Mouse (Mus musculus) left cerebral cortex, postnatal 14 days (tissue): ENCODE data around the gene Ccn5. TPM values are rescaled to one million over a fixed set of nuclear protein-coding genes. Genes with fewer than 3 reads are reported as not detected.
A peak's percentile ranks its signal among the peaks of the same experiment; 100 is the strongest.

Experiments
- DNase-seq, 2 experiments: peaks; one replicate each; pipeline ENCODE4 v3.0.0; 2021 to 2022; ENCODE audit warnings: low spot score in 2 of 2, mixed read lengths in 1 of 2
- intact Hi-C: fragments of 180-260 bp; cut with DNase I; formaldehyde crosslinking; loops from one replicate; pipeline ENCODE4 v1.15.1; 2025
- total RNA-seq, 2 experiments: library from RNA; stranded (reverse); gene quantifications; 2 replicates each; pipeline ENCODE4 v1.2.3; 2021

The Ccn5 gene
- total RNA-seq, 2 experiments from 2014 or later = 0.25 TPM; not detected in 1

DNA sequence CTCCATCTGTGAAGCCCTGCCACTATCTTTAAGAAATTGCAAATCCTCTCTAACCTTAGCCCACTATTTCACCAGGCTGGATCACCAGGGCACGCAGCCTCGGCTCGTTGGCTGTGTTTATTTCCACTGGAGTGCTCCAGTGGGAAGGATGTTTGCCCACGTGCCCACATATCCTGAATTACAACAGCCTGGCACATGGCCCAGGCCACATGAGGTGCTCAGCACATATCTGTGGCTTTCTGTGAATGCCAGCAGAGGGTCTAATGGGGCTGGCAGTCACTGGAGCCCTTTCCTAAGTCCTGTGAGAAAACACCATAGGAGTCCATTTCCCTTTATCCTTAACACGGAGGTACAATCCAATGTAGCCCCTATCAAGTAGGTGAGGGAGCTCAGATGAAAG lies 5.8 kb downstream of the Ccn5 start:
- no peak for DNase-seq
- intact Hi-C loops = loop anchor here (10.0 kb wide), 1 partner anchor 292 kb away; no protein-coding TSS in a partner anchor

DNA sequence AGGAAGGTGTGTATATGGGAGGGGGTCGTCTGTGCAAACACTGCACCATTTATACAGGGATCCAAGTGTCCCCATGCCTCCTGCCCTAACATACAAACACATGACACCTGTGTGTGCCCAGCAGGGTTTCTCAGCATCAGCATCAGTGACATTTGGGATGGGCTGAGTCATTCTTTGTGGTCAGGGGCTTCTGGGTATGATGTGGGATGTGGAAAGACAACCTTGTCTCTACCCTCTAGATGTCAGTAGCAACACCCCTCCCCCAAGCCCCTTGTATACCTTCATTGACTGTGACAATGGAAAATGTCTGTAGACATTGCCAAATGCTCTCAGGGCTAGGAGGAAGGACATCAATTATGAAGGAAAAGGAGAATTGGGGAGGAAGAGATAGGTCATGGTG lies 10.5 kb downstream of the Ccn5 start:
- intact Hi-C loops = loop anchor here (10.0 kb wide), 1 partner anchor 46 kb away; no protein-coding TSS in a partner anchor
- no peak for DNase-seq

DNA sequence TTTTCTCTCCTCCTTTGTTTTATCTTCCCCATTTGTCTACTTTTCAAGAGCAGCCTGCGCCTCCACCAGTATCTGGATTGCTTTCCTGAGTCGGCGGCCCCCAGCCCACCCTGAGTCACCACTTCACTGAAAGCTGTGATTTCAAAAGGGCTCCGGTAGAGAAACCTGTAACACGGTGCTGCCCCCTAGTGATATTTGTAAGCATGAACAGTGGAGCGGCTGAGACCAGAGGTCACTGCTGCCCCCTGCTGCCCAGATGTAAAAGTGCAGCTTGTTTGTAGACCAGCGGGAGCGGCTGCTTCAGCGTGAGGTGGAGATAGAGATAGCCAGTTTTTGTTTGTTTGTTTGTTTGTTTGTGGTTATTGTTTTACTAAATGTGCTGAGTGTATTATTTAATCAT lies 17.4 kb downstream of the Ccn5 start:
- peak; percentile 90 for DNase-seq
- intact Hi-C loops = loop anchor here (10.0 kb wide), 1 partner anchor 53 kb away; no protein-coding TSS in a partner anchor

GRCm38 (mm10) chr2:163839519-163839918 lies 18.9 kb downstream of the Ccn5 start:
- DNase-seq = no peak
- intact Hi-C loops = loop anchor here (10.0 kb wide), 1 partner anchor 55 kb away; no protein-coding TSS in a partner anchor

DNA sequence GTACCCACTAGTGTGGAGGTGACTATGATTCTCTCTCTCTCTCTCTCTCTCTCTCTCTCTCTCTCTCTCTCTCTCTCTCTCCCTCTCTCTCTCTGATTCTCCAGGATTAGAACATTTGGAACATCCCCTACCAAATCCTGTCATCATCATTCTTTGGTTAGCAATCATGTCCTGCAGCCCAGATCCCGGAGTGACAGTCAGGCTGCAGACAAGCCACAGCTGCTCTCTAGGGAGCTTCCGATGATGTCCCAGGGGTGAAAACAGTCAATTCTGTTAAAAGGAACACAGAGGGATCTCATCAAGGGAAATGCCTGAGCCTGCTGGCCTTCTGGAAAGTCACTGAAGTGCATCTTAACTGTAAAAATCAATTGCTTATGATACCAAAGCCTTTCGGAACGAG lies 21.4 kb downstream of the Ccn5 start:
- intact Hi-C loops = no loop called here
- DNase-seq = no peak

DNA sequence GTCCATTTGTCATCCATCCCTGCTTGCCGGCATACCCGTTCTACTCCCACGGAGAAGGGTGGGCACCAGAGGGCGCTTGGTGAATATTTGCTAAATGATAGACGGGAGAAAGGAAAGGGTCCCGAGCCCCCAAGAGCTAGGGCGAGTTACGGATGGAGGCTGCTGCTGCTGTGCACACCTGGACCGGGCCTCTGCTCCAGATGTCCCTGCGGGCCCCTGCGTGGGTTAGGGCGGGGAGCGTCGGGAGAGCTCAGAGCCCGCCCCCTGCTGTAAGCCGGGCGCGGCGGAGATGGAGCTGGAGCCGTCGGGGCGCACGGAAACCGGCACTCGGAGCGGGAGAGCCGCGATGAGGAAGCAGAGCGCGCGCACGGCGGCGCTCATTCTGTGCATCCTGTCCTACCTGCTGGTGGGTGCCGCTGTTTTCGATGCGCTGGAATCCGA lies 32.8 kb downstream of the Ccn5 start, which contains the start of gene Kcnk15:
TSS of gene Kcnk15 (plus strand) at position 191 of the 441 bp plus-strand sequence.
- no peak for DNase-seq
- intact Hi-C loops = no loop called here

- DNase-seq = no peak
- intact Hi-C loops = loop anchor here (5.0 kb wide), 2 partner anchors 60 to 110 kb away; partner anchors contain the start of gene Rims4
Observed at GRCm38 (mm10) chr2:163857233-163857632, 36.6 kb downstream of the Ccn5 start.

- intact Hi-C loops = loop anchor here (2.0 to 5.0 kb wide), 3 partner anchors 59 to 109 kb away; partner anchors contain the start of gene Rims4
- peak in 1 of 2 experiments; percentile 60 for DNase-seq
Observed at GRCm38 (mm10) chr2:163858254-163858947, 37.7 kb downstream of the Ccn5 start.

GRCm38 (mm10) chr2:163865311-163865710 lies 44.6 kb downstream of the Ccn5 start:
- DNase-seq = no peak
- intact Hi-C loops = no loop called here

DNA sequence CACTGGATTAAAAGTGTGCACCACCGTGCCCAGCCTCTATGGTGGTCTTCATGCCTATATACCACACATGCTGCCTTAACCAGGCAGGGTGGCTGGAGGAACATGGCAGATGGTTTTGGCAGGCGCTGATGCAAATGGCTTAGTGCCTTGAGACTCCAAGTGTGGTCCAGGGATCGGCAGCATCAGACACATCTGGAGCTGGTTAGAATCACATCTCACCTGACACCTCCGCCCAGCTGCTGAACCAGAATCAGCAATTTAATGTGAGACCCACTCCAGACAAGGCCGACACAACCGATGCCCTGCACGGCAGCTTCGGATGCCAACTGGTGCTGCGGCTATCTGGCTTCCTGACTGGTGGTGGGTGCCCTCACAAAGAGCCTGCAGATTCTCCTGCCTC lies 45.4 kb downstream of the Ccn5 start:
- DNase-seq = no peak
- intact Hi-C loops = no loop called here

GRCm38 (mm10) chr2:163869783-163870182 lies 49.1 kb downstream of the Ccn5 start:
- DNase-seq = no peak
- intact Hi-C loops = no loop called here

- no peak for DNase-seq
- intact Hi-C loops = no loop called here
Observed at GRCm38 (mm10) chr2:163871266-163871665, 50.6 kb downstream of the Ccn5 start.

GRCm38 (mm10) chr2:163871906-163872305 lies 51.2 kb downstream of the Ccn5 start:
- DNase-seq = no peak
- intact Hi-C loops = no loop called here

DNA sequence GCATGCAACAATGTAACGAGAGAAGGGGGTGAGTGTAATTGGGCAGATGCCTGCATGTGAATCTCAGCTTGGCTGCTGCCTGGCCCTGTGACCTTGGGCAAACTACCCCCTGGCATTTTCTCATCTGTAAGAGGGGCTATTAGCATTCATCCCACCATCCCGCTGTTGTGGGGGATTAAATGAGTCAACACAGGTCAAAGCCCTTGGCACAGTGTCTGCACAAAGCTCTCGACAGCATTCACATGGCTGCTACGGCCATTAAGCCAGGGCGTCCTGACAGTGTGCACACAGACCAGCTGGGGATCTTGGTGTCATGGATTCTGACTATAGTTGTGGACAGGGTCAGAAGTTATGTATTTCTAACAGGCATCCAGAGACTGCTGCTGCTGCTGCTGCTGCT lies 54.2 kb downstream of the Ccn5 start:
- intact Hi-C loops = no loop called here
- DNase-seq = no peak

- DNase-seq = peak; percentile 57 to 63
- intact Hi-C loops = no loop called here
Observed at GRCm38 (mm10) chr2:163875484-163875883, 54.8 kb downstream of the Ccn5 start.

DNA sequence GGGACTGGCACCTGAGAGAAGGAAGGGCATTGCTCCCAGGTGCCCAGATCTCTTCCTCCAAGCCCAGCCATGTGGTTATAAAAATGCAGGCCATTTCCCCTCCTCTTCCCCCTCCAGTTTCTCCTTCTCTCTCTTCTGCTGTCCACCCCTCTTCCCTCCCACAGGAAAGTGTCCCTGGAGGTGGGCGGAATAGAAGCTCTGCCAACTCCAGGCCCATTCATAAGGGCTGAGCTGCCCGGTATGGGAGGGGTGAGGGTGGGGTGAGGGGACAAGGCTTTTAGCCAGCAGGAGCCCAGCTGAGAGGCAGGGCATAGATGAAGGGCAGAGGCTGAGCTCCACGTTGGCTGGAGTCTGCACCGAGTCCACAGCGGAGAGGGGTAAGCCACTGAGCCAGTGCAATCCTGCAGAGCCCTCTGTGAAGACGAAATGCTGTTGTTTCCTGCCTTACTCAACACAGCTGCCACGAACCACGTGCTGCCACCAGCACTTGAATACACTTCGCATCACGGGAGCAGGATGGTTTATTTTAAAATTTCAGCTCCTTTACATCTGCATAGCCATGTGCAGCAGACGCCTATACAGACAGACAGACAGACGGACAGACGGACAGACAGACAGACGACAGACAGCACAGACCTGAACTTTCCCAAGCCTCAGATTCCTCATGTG lies 56.3 kb downstream of the Ccn5 start:
- DNase-seq = peak; percentile 51 to 60
- intact Hi-C loops = no loop called here

GRCm38 (mm10) chr2:163880891-163881290 lies 60.2 kb downstream of the Ccn5 start:
- intact Hi-C loops = no loop called here
- no peak for DNase-seq
